Mouse (Mus musculus): ENCODE results near the gene Magi1. TPM values are rescaled to one million over a fixed set of nuclear protein-coding genes. Genes with fewer than 3 reads are reported as not detected.

Magi1 gene
- total and polyA plus RNA-seq, 3 experiments, result not detected

- in situ Hi-C loops (cut with MboI; ENCODE audit: low pct_ligation_motif_present, low pct_unique_long_range_greater_than_20kb, low sequenced_read_pairs) (no loop called here), dilution Hi-C loops (cut with MboI; ENCODE audit: extremely low pct_ligation_motif_present, extremely low pct_unique_long_range_greater_than_20kb, low sequenced_read_pairs) (no loop called here)
- Histone ChIP-seq H3K4me1 (ENCODE audit: control insufficient read depth in 1 of 2, insufficient read depth in 2 of 2) (no peaks in the 10 kb centered on the region), H3K27me3 (replicated peaks) (no peaks in the 10 kb centered on the region), H3K9ac (ENCODE audit: insufficient read depth, low read depth) (no peak overlapping the region), H3K79me2 (replicated peaks; ENCODE audit: control insufficient read depth, extremely low read depth, insufficient read depth, poor library complexity, severe bottlenecking) (no peaks in the 10 kb centered on the region), H3K36me3 (replicated peaks in 1 of 2; ENCODE audit: control insufficient read depth in 1 of 2, insufficient read depth in 1 of 2, low read length in 1 of 2) (no peaks in the 10 kb centered on the region), H3K4me3 (replicated peaks in 1 of 3; ENCODE audit: low read depth in 2 of 3, low read length in 2 of 3, poor library complexity in 1 of 3) (no peak overlapping the region), H3K27ac (ENCODE audit: insufficient read depth, low read depth) (no peak overlapping the region), H3K4me2 (ENCODE audit: insufficient read depth, low read depth, poor library complexity, severe bottlenecking) (no peak overlapping the region), H3K9me3 (replicated peaks; ENCODE audit: low read length) (peaks cover 58% of the 10 kb centered on the region)
- DNase-seq (ENCODE audit: extremely low read depth), result no peak
- TF ChIP-seq MAZ (IDR thresholded peaks at IDR 0.05; ENCODE audit: low read depth, low read length) (no peak), SIN3A (IDR thresholded peaks at IDR 0.05; ENCODE audit: low read length) (no peak), HCFC1 (IDR thresholded peaks at IDR 0.05; ENCODE audit: low read depth, low read length) (no peak), USF2 (conservative IDR thresholded peaks at IDR 0.05; ENCODE audit: low read depth, low read length) (no peak), CTCF (conservative IDR thresholded peaks at IDR 0.05 in 1 of 2, IDR thresholded peaks at IDR 0.05 in 1 of 2; ENCODE audit: low read depth in 2 of 2, low read length in 2 of 2) (no peak)
Observed at GRCm38 (mm10) chr6:94316886-94317285, 33.2 kb upstream of the Magi1 start.

GRCm38 (mm10) chr6:94312285-94312684 is 28.6 kb upstream of the Magi1 start:
- no peak for DNase-seq (ENCODE audit: extremely low read depth)
- in situ Hi-C loops (cut with MboI; ENCODE audit: low pct_ligation_motif_present, low pct_unique_long_range_greater_than_20kb, low sequenced_read_pairs), result no loop called here
- Histone ChIP-seq H3K4me2 (ENCODE audit: insufficient read depth, low read depth, poor library complexity, severe bottlenecking) (no peak overlapping the region), H3K9ac (ENCODE audit: insufficient read depth, low read depth) (no peak overlapping the region), H3K27ac (ENCODE audit: insufficient read depth, low read depth) (no peak overlapping the region), H3K4me3 (replicated peaks in 1 of 3; ENCODE audit: low read depth in 2 of 3, low read length in 2 of 3, poor library complexity in 1 of 3) (no peak overlapping the region), H3K27me3 (replicated peaks) (no peaks in the 10 kb centered on the region), H3K79me2 (replicated peaks; ENCODE audit: control insufficient read depth, extremely low read depth, insufficient read depth, poor library complexity, severe bottlenecking) (no peaks in the 10 kb centered on the region), H3K9me3 (replicated peaks; ENCODE audit: low read length) (peaks cover 57% of the 10 kb centered on the region), H3K4me1 (ENCODE audit: control insufficient read depth in 1 of 2, insufficient read depth in 2 of 2) (no peaks in the 10 kb centered on the region), H3K36me3 (replicated peaks in 1 of 2; ENCODE audit: control insufficient read depth in 1 of 2, insufficient read depth in 1 of 2, low read length in 1 of 2) (no peaks in the 10 kb centered on the region)
- TF ChIP-seq USF2 (conservative IDR thresholded peaks at IDR 0.05; ENCODE audit: low read depth, low read length) (no peak), RCOR1 (conservative IDR thresholded peaks at IDR 0.05; ENCODE audit: low read depth, low read length) (no peak), KAT2A (IDR thresholded peaks at IDR 0.05; ENCODE audit: insufficient replicate concordance, low read length) (no peak), GABPA (IDR thresholded peaks at IDR 0.05; ENCODE audit: insufficient replicate concordance, low read depth, low read length) (no peak), ZMIZ1 (IDR thresholded peaks at IDR 0.05; ENCODE audit: low read depth, low read length) (no peak), ZC3H11A (IDR thresholded peaks at IDR 0.05; ENCODE audit: low read depth, low read length) (no peak), MYC (IDR thresholded peaks at IDR 0.05; ENCODE audit: low read depth, low read length) (no peak), EP300 (IDR thresholded peaks at IDR 0.05; ENCODE audit: low read length) (no peak), CHD2 (IDR thresholded peaks at IDR 0.05; ENCODE audit: low read length) (no peak), TCF12 (IDR thresholded peaks at IDR 0.05; ENCODE audit: low read depth, low read length) (no peak), RAD21 (IDR thresholded peaks at IDR 0.05; ENCODE audit: low read depth, low read length) (no peak), HCFC1 (IDR thresholded peaks at IDR 0.05; ENCODE audit: low read depth, low read length) (no peak), ETS1 (conservative IDR thresholded peaks at IDR 0.05; ENCODE audit: low read depth, low read length) (no peak), MAX (IDR thresholded peaks at IDR 0.05; ENCODE audit: low read length) (no peak), SIN3A (IDR thresholded peaks at IDR 0.05; ENCODE audit: low read length) (no peak), MAZ (IDR thresholded peaks at IDR 0.05; ENCODE audit: low read depth, low read length) (no peak), MXI1 (IDR thresholded peaks at IDR 0.05; ENCODE audit: low read depth, low read length) (no peak), MEF2A (IDR thresholded peaks at IDR 0.05; ENCODE audit: borderline replicate concordance, low read depth, low read length) (no peak), POLR2AphosphoS2 (IDR thresholded peaks at IDR 0.05; ENCODE audit: low read depth, low read length) (no peak), ZKSCAN1 (IDR thresholded peaks at IDR 0.05; ENCODE audit: borderline replicate concordance, low read depth, low read length) (no peak)
- dilution Hi-C loops (cut with MboI; ENCODE audit: extremely low pct_ligation_motif_present, extremely low pct_unique_long_range_greater_than_20kb, low sequenced_read_pairs), result no loop called here

Data from CH12.LX (cell line).